Mouse (Mus musculus): ENCODE measurements around the gene Thsd4. TPM values are rescaled to one million over a fixed set of nuclear protein-coding genes. Genes with fewer than 3 reads are reported as not detected.

Thsd4 gene
- total and polyA plus RNA-seq, 2 experiments from 2014 or later = 4.8 to 45.0 TPM

DNA sequence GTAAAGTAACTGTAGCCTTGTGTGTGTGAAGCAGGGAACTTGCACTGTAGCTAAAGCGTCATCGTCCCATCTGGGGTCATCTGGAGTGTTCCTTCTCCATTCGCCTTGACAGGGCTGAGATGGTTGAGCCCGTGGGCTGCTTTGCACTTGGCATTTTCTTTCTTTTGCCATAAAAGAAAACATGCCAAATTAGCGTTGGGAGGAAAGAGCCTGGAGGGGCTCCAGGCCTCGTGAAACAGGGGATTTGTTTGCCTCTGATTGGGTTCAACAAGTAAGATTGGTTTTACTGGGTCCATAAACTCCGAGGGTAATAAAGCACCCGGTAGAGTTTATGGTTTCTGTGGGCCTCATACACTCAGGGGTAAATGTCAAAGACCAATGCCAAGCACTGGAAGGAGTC, 519.5 kb downstream of the Thsd4 start:
- Histone ChIP-seq H3K9ac (replicated peaks; ENCODE audit: low read depth, low read length) (no peak overlapping the region), H3K36me3 (replicated peaks; ENCODE audit: control insufficient read depth, insufficient read depth, low read length) (no peaks in the 10 kb centered on the region), H3K4me1 (ENCODE audit: control insufficient read depth, insufficient read depth) (no peaks in the 10 kb centered on the region), H3K4me3 (ENCODE audit: low read depth, low read length) (no peak overlapping the region), H3K27me3 (ENCODE audit: control insufficient read depth, insufficient read depth, low read length) (no peaks in the 10 kb centered on the region), H3K9me3 (replicated peaks; ENCODE audit: control insufficient read depth, low read length) (no peaks in the 10 kb centered on the region), H3K27ac (ENCODE audit: low read depth) (no peak overlapping the region), H3K4me2 (ENCODE audit: low read depth, low read length) (no peak overlapping the region)
- WGBS = 89% methylated on average over 8 of the region's 8 CpGs
- no peak for TF ChIP-seq CTCF (IDR thresholded peaks at IDR 0.05; ENCODE audit: low read depth)
- no peak for TF ChIP-seq EP300 (IDR thresholded peaks at IDR 0.05; ENCODE audit: low read depth)
- DNase-seq (ENCODE audit: low spot score) = no peak
- ATAC-seq (ENCODE audit: insufficient read depth, low read depth) = no peak

DNA sequence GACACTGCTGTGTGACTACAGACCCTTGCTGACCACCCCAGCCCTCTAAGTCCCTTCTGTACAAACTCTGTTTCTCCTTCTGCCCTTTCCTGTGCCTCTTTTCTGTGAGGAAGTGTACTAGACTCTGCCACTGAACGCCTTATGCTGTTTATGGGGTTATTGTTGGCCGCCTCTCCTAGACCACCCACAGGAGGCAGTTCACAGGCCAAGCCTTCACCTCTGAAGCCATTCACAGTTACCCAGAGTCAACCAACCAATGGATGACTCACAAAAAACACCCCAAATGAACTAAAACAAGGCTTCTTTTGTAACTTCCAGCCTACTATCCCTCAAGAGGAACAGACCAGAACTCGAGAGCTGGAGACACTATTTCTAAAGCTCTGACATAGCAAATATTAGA, 520.4 kb downstream of the Thsd4 start:
- no peaks in the 10 kb centered on the region for H3K4me1 ChIP-seq (ENCODE audit: control insufficient read depth, insufficient read depth)
- no peaks in the 10 kb centered on the region for H3K27me3 ChIP-seq (ENCODE audit: control insufficient read depth, insufficient read depth, low read length)
- no peak overlapping the region for H3K4me3 ChIP-seq (ENCODE audit: low read depth, low read length)
- WGBS = 81% methylated on average over 3 of the region's 3 CpGs
- H3K9ac ChIP-seq (replicated peaks; ENCODE audit: low read depth, low read length) = no peak overlapping the region
- no peaks in the 10 kb centered on the region for H3K9me3 ChIP-seq (replicated peaks; ENCODE audit: control insufficient read depth, low read length)
- no peaks in the 10 kb centered on the region for H3K36me3 ChIP-seq (replicated peaks; ENCODE audit: control insufficient read depth, insufficient read depth, low read length)
- no peak for DNase-seq (ENCODE audit: low spot score)
- no peak overlapping the region for H3K4me2 ChIP-seq (ENCODE audit: low read depth, low read length)
- no peak for ATAC-seq (ENCODE audit: insufficient read depth, low read depth)
- no peak overlapping the region for H3K27ac ChIP-seq (ENCODE audit: low read depth)
- no peak for TF ChIP-seq CTCF (IDR thresholded peaks at IDR 0.05; ENCODE audit: low read depth)
- no peak for TF ChIP-seq EP300 (IDR thresholded peaks at IDR 0.05; ENCODE audit: low read depth)

DNA sequence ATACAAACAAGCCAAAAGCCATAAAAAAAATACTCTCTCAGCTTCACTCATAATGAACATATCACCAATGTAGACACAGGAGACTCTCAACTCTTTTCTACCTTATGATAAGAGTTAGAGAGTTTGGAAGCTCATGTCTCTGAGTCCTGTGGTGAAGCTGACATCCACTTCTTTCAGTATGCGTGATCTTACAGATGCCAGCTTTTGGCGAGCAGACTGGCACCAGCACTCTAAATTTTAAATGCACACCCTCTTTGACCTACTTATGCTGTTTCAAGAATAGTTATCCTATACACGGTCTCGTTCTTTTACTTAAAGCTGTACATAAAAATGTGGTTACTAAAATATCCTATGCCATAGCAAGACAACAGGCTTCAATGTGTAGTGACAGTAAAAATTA, 524.1 kb downstream of the Thsd4 start:
- Histone ChIP-seq H3K4me1 (ENCODE audit: control insufficient read depth, insufficient read depth) (no peaks in the 10 kb centered on the region), H3K27me3 (ENCODE audit: control insufficient read depth, insufficient read depth, low read length) (no peaks in the 10 kb centered on the region), H3K27ac (ENCODE audit: low read depth) (no peak overlapping the region), H3K9ac (replicated peaks; ENCODE audit: low read depth, low read length) (no peak overlapping the region), H3K4me2 (ENCODE audit: low read depth, low read length) (no peak overlapping the region), H3K9me3 (replicated peaks; ENCODE audit: control insufficient read depth, low read length) (no peaks in the 10 kb centered on the region), H3K36me3 (replicated peaks; ENCODE audit: control insufficient read depth, insufficient read depth, low read length) (no peaks in the 10 kb centered on the region), H3K4me3 (ENCODE audit: low read depth, low read length) (no peak overlapping the region)
- no peak for TF ChIP-seq CTCF (IDR thresholded peaks at IDR 0.05; ENCODE audit: low read depth)
- no peak for TF ChIP-seq EP300 (IDR thresholded peaks at IDR 0.05; ENCODE audit: low read depth)
- 79% methylated on average over 4 of the region's 4 CpGs for WGBS
- DNase-seq (ENCODE audit: low spot score) = no peak
- no peak for ATAC-seq (ENCODE audit: insufficient read depth, low read depth)

- no peaks in the 10 kb centered on the region for H3K27me3 ChIP-seq (ENCODE audit: control insufficient read depth, insufficient read depth, low read length)
- TF ChIP-seq EP300 (IDR thresholded peaks at IDR 0.05; ENCODE audit: low read depth) (no peak), CTCF (IDR thresholded peaks at IDR 0.05; ENCODE audit: low read depth) (no peak)
- H3K27ac ChIP-seq (ENCODE audit: low read depth) = no peak overlapping the region
- H3K4me3 ChIP-seq (ENCODE audit: low read depth, low read length) = no peak overlapping the region
- no peaks in the 10 kb centered on the region for H3K4me1 ChIP-seq (ENCODE audit: control insufficient read depth, insufficient read depth)
- no peaks in the 10 kb centered on the region for H3K36me3 ChIP-seq (replicated peaks; ENCODE audit: control insufficient read depth, insufficient read depth, low read length)
- H3K9ac ChIP-seq (replicated peaks; ENCODE audit: low read depth, low read length) = no peak overlapping the region
- 71% methylated on average over 5 of the region's 5 CpGs for WGBS
- ATAC-seq (ENCODE audit: insufficient read depth, low read depth) (no peak), DNase-seq (ENCODE audit: low spot score) (no peak)
- H3K9me3 ChIP-seq (replicated peaks; ENCODE audit: control insufficient read depth, low read length) = no peaks in the 10 kb centered on the region
- H3K4me2 ChIP-seq (ENCODE audit: low read depth, low read length) = no peak overlapping the region
These were observed 530.4 kb downstream of the Thsd4 start for GRCm38 (mm10) chr9:59991407-59991806.

DNA sequence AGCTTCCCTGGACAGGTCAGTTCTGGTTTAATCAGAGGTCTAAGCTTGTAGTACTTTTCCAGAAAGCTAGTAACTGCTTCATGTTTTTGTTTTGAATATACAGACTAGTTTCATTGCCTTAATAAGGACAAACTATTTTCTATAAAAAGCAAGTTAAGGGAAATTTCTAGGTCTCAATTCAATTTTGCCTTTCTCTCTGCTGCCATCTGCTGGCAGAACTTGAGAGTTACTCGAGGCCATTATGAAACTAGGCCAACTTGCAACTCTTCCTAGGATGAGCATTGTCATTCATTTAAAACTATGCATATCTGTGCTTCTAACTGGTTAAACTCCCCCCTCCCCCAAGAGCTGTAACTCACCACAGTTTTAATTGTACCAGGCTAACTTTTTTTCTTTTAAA, 532.0 kb downstream of the Thsd4 start:
- DNase-seq (ENCODE audit: low spot score) = peak; percentile 20

GRCm38 (mm10) chr9:59985900-59986572, 535.8 kb downstream of the Thsd4 start:
- ATAC-seq (ENCODE audit: insufficient read depth, low read depth) = no peak
- H3K9me3 ChIP-seq (replicated peaks; ENCODE audit: control insufficient read depth, low read length) = no peaks in the 10 kb centered on the region
- WGBS = 78% methylated on average over 3 of the region's 3 CpGs
- H3K4me1 ChIP-seq (ENCODE audit: control insufficient read depth, insufficient read depth) = no peaks in the 10 kb centered on the region
- DNase-seq (ENCODE audit: low spot score) = no peak
- H3K27ac ChIP-seq (ENCODE audit: low read depth) = no peak overlapping the region
- H3K4me2 ChIP-seq (ENCODE audit: low read depth, low read length) = no peak overlapping the region
- no peaks in the 10 kb centered on the region for H3K27me3 ChIP-seq (ENCODE audit: control insufficient read depth, insufficient read depth, low read length)
- H3K36me3 ChIP-seq (replicated peaks; ENCODE audit: control insufficient read depth, insufficient read depth, low read length) = no peaks in the 10 kb centered on the region
- H3K4me3 ChIP-seq (ENCODE audit: low read depth, low read length) = no peak overlapping the region
- no peak for TF ChIP-seq EP300 (IDR thresholded peaks at IDR 0.05; ENCODE audit: low read depth)
- no peak for TF ChIP-seq CTCF (IDR thresholded peaks at IDR 0.05; ENCODE audit: low read depth)
- H3K9ac ChIP-seq (replicated peaks; ENCODE audit: low read depth, low read length) = no peak overlapping the region

More for the DNA sequence above, 532.0 kb downstream of the Thsd4 start:
- Histone ChIP-seq H3K4me2 (ENCODE audit: low read depth, low read length) (no peak overlapping the region), H3K9me3 (replicated peaks; ENCODE audit: control insufficient read depth, low read length) (no peaks in the 10 kb centered on the region), H3K4me3 (ENCODE audit: low read depth, low read length) (no peak overlapping the region), H3K36me3 (replicated peaks; ENCODE audit: control insufficient read depth, insufficient read depth, low read length) (no peaks in the 10 kb centered on the region), H3K4me1 (ENCODE audit: control insufficient read depth, insufficient read depth) (no peaks in the 10 kb centered on the region), H3K9ac (replicated peaks; ENCODE audit: low read depth, low read length) (no peak overlapping the region), H3K27me3 (ENCODE audit: control insufficient read depth, insufficient read depth, low read length) (no peaks in the 10 kb centered on the region), H3K27ac (ENCODE audit: low read depth) (no peak overlapping the region)
- TF ChIP-seq EP300 (IDR thresholded peaks at IDR 0.05; ENCODE audit: low read depth) = no peak
- peak; percentile 76 for TF ChIP-seq CTCF (IDR thresholded peaks at IDR 0.05; ENCODE audit: low read depth)
- no peak for ATAC-seq (ENCODE audit: insufficient read depth, low read depth)
- 3% methylated on average over 1 of the region's 1 CpGs for WGBS
